Mouse (Mus musculus) urinary bladder, postnatal 10 days (tissue): ENCODE results near the gene 4930404H24Rik.
"Not testable (repeated sequence)": the region's sequence is repeated elsewhere in the genome, so short reads cannot be mapped to it uniquely, and the experiment has no call there.

Experiments used
- DNase-seq: peaks from one replicate; pipeline ENCODE4 v3.0.0; 2022; ENCODE audit warnings: low spot score

4930404H24Rik gene

DNA sequence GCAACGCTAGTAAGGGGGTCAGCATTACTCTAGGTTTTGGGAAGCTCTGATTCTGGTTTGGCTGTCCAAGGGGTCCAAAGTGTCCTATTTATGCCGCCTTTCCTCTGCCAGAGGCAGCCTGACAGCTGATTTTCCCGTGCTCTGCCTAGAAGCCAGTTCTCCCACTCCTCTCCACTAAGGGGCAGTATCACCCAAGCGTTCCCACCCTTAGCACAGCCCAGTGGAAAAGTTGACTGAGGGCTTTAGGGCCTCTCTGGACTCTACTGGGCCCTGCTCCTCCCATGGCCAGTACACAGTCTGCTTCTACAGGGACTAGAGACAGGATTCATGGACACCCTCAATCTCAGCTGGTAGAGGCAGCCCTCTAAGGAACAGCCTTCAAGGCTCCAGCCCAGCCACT lies 14.0 kb upstream of the 4930404H24Rik start:
- DNase-seq, result no peak

DNA sequence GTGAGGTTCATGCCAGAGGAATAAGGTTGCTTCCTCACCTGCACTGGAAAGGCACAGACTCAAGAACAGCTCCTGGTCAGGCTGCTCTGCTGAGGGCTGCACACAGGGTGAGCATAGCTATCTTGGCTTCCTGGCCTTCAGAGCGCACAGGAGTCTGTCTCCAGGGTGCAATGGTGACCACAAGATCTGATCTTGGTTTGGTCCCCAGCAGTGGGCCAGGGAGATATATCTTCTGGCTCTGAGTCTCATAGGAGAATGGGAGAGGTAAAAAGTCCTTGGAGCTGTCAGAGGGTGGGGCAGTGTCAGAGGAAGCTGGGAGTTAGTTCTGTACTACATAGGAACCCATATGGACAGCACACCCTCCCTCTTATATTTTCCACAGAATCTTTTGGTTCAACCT lies 13.1 kb upstream of the 4930404H24Rik start:
- no peak for DNase-seq

DNA sequence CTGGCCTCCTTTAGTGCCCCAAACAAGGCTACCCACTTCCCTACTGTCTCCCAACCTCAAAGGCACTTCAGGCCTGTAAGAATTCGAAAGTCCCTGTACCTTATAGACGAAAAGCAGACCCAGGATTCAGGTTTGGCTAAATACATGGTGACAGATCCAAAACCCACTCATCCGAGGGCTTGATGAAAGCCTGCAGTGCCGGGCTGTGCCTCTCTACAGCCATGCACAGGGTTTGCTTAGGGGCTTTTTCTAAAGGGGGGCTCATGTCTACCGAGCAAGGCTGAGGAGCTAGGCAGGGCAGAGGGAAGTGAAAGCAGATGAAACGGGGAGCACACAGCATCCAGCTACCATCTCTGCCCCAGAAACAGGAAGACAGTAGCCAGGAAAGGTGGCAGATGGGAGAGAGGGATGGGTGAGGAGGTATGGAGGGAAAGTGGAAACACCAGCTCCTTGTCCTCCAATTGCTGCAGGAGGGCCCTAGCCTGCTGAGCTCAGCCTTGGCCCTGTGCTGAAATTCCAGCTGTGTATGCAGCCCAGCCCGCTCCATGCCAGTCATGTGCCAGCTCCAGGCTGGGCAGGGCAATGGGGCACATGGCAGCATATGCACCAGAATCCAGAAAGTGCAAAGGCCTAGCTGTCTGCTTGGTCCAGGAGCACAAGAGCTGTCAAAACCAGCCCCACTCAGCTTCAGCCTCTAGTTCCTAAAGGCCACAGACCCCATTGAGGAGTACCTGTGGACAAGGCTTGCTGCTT lies 11.3 kb upstream of the 4930404H24Rik start:
- DNase-seq, result no peak

DNA sequence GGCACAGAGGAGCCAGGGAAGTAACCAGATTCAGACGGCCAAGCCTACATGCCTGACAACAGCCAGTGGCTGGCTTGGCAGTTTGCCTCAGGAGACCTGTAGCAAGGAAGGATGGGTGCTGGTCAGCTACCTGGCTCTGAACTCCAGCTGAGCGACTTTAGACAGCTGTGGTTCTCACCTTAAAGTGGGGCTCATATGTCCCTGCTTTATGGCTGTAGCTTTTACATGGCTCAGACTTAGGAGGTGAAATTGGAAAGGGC lies 10.8 kb upstream of the 4930404H24Rik start:
- no peak for DNase-seq

DNA sequence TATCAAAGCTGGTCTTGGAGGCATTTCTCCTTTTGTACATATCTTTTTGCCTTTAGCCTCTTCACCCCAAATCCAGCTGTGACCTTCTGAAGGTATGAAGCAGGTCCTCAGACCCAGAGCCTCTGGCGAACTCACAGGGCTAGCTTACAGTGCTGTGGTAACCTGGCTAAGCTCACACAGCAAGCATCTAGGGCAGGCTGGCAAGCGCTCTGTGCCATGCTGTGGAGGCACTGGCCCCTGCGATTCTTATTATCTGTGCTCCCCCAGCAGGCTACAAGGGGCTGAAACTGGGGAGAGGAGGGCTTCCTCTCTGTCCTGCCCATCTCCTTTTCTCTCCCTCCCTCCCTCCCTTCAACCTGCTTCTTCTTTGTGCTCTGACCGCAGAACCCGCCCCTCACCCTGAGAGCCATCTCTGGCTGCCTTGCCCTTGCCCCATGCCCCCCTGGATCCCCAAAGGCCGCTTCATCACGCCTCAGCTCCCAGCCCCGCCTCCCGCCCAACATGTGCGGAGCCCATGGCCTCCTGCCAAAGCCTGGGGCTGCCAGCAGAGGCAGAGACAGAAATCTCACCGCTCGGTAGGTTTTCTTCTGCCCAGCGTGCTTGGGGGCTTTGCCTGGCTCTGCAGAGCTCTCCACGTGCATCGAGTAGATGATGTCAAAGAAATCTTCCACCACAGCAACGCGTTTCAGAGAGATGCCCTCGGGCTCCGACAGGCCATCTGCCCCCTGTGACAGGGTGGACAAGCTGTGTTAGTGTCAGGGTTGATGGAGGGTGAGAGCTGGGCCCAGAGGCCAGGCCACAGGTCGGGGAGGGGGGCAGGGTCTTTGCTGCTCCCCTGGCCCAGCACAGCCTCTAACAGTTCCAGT lies 9.2 kb upstream of the 4930404H24Rik start:
- no peak for DNase-seq

DNA sequence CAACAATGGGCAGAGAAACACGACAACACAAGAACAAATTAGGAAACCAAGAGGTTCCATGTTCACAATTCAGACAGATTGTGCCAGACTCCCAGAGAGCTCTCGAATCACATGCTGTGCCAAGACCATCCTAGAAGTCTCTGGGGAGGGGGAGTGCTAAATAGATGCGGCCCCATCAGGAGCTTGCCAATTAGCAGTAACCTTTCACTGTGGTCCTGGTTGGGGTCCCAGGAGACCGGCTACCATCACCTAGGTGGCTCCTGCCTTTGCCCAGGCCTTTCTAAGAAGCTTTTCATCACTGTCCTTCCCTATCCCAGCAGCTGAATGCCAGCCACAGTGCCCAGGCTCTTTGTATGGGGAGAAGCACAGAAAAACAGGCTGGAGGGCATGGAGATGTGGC lies 8.5 kb upstream of the 4930404H24Rik start:
- no peak for DNase-seq

DNA sequence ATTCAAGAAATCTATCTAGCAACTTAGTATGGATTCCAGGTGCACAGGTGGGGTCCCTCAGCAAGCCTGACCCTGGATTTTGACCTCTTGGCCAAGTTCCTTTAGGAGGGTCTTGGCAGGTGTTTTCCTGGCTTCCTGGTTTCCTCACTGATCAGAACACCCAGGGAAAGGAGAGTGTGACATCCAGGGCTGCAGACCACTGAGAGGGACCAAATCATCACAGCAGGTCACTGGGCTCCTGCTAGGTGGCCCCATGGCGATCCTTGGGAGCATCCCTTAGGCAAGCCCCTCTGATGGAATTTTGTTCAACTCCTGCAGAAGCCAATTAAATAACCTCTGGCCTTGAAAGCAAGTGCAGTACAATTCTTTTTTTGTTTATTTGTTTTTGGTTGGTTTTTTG lies 2.5 kb upstream of the 4930404H24Rik start:
- no peak for DNase-seq

DNA sequence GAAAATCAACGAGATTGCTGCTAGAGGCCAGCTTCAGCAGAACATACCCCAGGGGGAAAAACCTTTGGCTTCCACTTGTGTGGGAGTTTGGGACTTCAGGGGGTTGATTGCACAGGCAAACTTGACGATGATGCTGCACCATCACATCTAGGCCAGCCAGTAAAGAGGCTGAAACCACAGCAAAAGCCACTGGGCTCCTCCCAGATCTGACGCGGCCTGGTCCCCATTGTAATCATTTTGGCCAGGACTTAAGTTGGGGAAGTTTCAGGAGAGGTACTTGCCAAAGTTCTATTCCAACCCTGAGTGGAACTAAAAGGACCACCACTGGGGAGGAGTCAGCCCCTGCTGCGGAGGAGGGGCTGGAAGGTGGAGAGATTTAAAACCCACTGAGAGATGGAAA lies 1.6 kb upstream of the 4930404H24Rik start:
- DNase-seq, result no peak

DNA sequence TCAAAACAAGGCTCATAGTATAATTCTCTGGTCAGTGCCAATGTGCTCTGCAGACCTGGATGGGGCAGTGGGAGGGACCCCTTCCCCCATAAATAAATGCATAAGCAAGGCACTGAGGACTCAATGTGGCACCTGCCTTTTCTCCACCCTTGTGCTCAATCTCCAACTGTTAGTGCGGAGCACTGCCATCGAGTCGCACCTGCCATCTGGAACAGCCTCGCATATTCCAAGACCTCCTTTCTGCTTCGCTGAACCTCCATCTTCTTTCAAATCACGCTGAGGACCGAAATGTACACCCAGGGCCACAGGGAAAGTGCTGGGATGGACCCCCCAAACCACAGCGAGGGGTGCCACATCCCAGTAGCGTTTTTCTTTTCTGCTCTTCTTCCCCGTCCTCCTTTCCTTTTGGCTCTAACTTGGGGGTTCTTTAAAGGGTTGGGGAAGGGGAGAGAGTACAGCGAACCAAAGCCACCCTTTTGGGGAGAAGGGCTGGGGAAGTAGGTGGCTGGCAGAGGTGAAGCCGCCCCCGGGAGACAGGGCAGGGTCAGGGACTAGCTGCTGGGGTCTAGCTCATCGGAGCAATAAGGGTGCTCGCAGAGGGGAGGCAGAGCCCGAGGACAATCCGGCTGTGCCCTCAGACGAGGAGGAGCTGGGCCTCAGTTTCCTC lies 945 bp upstream of the 4930404H24Rik start:
- DNase-seq, result no peak

DNA sequence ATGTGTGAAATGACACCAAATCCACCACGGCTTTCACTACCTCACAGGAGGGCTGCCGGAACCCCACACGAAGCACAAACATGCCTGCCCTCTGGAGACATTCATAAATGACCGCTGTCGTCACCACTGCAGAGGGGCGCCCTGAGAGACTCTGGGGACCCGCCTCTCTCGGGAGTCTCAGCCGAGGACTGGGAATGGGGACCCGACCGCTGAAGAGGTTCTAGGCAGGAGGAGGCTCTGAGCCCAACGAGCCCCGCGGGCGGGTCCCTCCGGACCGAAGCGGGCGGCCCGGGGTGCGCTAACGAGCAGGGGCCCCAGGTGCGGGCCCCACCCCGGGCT lies 442 bp upstream of the 4930404H24Rik start:
- no peak for DNase-seq

DNA sequence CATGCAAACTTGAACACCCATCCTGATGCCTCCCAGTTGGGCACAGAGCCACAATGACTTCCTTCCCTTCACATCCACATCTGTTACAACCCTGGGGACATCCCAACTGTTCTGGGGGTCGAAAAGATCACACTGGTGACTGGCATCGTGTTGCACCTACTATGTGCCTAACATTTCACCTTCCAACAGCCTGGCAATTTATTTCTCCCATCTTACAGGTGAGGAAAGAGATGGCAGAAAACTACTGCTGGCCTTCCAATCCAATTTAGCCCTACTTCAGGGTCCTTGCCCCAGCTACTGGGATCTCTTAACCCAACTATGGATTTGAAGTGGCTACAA lies 772 bp downstream of the 4930404H24Rik start:
- DNase-seq, result no peak

DNA sequence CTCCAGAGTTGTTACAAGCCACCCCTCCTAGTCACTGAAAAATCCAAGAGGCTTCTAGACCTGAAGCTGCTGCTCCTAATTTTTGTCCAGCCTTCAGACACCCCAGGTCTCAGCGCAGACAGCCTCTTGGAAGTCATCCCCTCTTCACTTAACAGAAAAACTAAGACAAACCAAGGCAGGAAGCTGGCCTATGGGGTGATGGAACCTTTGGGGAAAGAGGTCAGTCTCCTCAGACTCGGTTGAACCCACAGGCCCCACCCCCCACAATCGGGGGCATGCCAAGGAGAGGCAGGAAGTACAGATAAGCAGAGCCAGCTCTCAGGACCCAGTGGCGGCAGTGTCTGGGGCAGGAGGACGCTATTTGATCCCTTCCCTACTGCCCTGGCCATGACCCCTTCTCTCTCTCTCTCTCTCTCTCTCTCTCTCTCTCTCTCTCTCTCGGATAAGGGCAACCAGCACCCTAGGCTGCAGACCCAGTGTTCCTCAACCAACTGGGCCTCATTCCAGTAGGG lies 1.2 kb downstream of the 4930404H24Rik start:
- DNase-seq, result no peak

DNA sequence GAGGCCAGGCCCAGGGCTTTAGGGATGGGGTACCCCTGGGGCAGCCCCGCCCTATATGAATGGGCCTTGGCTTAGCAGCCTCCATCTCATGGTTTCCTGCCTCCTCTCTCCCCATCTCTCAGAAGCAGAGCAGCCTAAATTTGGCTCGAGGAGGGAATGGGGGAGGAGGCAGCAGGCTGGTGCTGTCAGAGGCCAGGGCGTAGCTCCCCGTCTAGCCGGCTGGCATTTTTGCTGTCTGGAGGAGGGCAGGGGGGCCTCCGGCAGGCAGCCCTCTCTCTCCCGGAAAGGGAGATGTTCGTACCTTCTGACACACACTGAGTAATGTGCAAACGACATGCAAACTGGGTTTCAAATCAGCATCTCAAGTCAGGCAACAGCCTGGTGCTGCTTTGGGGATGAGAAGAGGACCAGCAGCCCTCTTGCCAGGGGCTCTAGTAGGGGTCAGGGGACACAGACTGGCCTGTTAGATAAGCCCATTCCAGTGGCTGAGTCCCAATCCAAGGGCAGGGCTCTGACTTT lies 1.8 kb downstream of the 4930404H24Rik start:
- no peak for DNase-seq

DNA sequence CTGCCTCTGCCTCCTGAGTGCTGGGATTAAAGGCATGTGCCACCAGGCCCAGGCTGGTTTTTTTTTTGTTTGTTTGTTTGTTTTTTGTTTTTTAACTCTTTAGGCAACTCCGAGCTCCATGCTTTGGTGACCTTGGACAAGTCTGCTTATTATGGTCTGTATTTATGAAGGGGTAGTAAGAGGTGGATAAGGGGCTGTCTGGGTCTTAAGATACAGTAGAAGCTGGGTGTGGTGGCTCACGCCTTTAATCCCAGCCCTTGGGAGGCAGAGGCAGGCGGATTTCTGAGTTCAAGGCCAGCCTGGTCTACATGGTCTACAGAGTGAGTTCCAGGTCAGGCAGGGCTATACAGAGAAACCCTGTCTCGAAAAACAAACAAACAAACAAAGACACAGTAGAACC lies 2.8 kb downstream of the 4930404H24Rik start:
- DNase-seq, result not testable (repeated sequence)

DNA sequence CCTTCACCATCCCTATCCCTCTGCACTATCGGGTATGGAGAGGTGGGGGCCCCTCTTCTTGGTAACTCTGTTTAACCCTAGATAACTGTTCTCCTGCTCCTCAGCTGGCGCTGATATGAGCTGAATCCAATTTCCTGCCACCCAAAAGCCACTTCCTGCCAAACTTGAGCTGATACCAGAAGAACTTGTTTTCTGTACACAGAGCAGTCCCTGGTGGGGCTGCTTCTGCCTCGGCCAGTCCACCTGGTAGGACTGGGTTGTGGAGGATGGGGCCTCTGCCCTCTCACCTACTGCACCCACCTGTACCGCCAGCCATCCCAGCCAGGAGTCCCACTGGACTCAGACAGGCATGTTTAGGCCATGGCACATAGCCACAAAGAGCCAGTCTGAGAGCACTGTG lies 3.2 kb downstream of the 4930404H24Rik start:
- no peak for DNase-seq

DNA sequence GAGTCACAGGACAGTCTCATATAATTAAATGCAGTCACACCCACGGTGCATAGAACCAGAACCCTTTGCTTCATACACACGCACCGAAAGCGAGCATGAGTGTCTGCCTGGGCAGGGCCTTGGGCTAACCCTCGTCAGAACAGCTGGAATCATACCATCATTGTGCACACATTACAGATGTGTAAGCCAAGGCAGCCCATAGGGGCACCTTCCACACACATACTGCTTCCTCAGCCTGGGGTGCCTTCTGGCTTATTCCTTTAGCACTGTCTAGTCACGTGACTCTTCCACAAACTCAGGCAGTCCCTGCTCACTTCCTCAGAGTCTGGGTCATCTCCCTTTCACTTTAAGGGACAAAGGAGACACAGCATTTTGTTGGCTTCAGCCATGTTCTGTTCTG lies 3.7 kb downstream of the 4930404H24Rik start:
- DNase-seq, result no peak

DNA sequence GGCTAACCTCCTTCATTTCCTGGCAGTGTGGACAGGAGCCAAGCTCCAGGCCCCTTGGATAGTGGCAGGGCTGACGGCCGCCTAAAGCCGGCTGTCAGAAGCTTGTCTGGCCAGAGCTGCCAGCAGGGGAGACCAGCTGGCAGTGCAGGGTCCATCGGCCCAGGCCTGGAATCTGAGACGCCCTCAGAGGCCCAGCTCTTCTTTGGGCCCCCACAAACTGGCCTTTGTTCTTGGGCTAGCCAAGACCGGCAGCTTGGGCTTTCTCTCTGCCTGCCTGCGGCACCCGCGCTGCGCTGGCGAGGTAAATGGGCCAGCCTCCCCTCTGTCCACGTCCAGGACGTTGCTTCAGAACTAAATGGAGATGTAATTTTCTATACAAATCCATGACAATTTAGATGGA lies 4.3 kb downstream of the 4930404H24Rik start:
- DNase-seq, result no peak

DNA sequence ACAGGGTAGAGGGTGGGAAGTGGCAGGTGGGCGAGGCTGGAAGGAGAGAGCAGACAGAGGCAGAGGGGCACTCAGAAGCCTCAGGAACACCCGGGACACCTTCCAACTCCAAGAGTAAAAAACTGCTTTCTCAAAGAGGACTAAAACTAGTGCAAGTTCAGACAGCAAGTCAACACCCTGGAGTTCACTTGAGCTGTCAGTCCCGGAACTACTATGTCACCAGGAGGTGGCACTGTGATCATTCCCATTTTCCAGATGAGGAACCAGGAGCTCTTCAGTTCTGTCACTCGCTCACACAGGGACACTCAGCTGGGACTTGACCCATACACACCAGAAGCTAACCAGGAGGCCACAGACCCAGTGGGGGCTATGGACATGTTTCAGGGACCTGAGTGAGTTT lies 6.6 kb downstream of the 4930404H24Rik start:
- no peak for DNase-seq

DNA sequence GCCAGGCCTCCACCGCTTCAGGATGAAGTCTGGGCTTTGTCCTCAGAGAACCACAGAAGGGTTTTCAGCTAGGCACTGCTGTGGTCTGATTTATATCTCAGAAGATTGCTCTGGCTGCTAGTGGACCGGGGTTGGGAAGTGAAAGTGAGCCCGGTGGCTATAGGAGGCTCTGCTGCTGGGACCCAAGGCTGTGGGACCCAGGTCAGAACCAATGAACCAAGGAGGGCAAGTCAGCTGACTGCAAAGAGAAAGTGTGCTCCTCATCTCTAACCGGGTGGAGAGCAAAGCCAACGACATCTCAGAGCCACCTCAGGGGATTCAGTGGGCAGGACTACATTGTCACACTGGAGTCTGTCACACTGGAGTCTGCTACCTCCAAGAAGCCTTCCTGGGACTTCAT lies 13.8 kb downstream of the 4930404H24Rik start:
- no peak for DNase-seq

DNA sequence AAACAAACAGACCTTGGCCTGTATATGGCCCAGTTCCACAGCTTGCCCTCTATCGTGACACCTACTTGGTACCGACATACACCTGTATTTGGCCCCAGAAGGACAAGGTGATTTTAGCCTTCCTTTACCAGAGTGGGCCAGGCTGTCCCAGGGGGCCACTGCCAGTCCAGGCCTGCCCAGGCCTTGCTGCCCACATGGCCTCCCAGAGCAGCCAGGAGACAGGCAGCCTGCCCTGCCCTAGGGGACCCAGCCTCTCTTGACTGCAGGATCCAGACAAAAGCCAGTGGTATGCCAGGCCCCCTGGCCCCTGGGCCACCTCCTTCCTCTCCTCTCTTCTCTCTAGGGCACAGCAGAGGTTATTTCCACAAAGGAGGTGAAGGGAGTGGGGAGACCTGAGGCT lies 15.4 kb downstream of the 4930404H24Rik start:
- DNase-seq, result no peak

DNA sequence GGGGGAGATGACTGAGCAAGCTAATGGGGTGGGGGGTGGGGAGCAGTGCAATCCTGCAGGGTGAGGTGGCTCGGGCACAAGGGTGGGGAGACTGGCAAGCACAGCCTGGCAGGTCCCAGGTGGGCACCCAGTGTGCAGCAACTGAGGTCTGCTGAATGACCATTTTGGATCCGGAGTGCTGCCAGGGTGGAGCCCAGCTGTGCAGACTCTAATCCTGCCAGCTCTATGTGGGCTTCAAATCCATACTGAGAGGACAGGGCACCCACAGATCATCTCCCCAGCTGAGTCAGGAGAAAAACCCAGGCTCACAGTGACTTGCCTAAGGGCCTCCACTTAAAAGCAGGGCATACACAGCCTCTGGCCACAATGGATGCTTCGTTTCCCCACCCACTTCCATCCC lies 15.8 kb downstream of the 4930404H24Rik start:
- no peak for DNase-seq

DNA sequence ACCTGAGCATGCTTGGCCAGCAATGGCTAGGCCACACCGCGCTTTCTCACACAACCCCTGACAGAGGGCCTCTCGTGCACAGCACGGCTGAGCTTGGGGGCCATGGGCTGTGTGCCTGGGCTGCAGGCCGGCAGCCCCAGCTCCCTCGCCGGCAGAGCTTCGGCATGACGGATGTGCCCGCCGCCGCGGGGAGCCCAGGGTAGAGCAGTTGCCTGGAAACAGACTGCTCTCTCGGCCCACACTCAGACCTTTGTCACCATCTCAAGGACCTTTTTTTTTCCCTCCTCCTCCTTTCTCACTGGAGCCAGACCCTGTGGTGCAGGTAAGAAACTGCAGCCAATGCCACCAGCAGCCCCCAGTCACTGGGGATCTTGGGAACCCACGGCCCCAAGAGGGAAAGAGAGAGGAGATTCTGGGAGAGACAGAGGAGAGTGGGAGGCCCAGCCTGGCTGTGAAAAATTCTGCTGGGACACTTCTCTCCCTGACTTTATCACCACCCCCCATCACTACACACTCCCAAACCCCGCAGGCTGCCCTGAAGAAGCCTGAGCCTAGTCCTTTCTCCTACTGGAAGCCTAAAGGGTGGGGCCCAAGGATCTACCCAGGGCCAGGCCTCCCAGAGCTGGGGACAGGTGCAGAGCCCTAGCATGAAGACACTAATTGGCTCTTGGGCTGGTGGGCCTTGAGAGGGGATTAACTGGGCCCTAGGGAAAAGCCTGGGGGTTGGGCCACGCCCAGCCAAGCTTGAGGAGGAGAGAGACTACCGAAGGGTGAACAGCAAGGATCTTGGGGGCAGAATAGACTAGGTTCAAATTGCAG lies 16.8 kb downstream of the 4930404H24Rik start:
- no peak for DNase-seq
